Mouse (Mus musculus) ES-Bruce4 (cell line): Measurements from ENCODE around the gene Abhd14a.

Source experiments
- CTCF ChIP-seq: IDR thresholded peaks from one replicate; pipeline ENCODE4 v1.8.1; 2011; ENCODE audit warnings: low read depth, low read length
- EP300 ChIP-seq: IDR thresholded peaks from 2 replicates; pipeline ENCODE4 v1.6.1; 2011; ENCODE audit warnings: low read depth, low read length; ENCODE audit not compliant: insufficient read depth
- POLR2A ChIP-seq: IDR thresholded peaks from one replicate; pipeline ENCODE4 v1.8.1; 2011; ENCODE audit warnings: low read length; ENCODE audit not compliant: insufficient read depth

DNA sequence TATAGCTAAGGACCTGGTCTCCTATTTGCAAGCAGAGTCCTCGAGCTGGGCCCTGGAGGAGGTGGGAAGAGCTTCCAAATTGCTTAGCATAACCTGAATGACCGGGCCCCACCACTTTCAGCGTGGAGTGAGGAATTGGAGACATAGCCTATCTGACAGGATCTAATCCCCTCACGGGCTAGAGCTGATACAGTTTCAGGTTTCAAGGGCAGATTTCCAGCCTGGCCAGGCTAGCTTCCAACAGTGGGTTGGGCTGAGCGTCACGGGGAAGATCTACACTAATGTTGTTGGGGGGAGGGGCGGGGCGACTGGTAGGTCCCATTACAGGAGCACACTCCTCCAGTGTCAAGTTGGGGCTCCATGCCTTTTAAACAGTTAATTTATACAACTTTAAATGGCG, 3.2 kb upstream of the Abhd14a start:
- TF ChIP-seq CTCF (no peak), POLR2A (no peak), EP300 (no peak)
